Mouse (Mus musculus): Measurements from ENCODE around the gene Tango6. TPM values are rescaled to one million over a fixed set of nuclear protein-coding genes. Genes with fewer than 3 reads are reported as not detected.

The Tango6 gene
- polyA plus RNA-seq, 1 experiment from 2014 or later = 5.8 TPM

Other genes starting within 250 kb of the Tango6 start
- not detected in 2 replicates for gene 6030452D12Rik, start 182.5 kb upstream of the Tango6 start, polyA plus RNA-seq (2014; fragmentation: Nextera tagmentation; extraction: Ambion mirVana)
- 4.1 and 4.6 TPM in 2 replicates for gene Cdh3, start 172.2 kb upstream of the Tango6 start, polyA plus RNA-seq (2014; fragmentation: Nextera tagmentation; extraction: Ambion mirVana)
- 6.3 and 7.9 TPM in 2 replicates for gene Gm10073, start 109.6 kb upstream of the Tango6 start, polyA plus RNA-seq (2014; fragmentation: Nextera tagmentation; extraction: Ambion mirVana)
- gene Cdh1, start 79.7 kb upstream of the Tango6 start, polyA plus RNA-seq (2014; fragmentation: Nextera tagmentation; extraction: Ambion mirVana) = 0.19 and 4.5 TPM in 2 replicates
- gene Has3, start 187.2 kb downstream of the Tango6 start, polyA plus RNA-seq (2014; fragmentation: Nextera tagmentation; extraction: Ambion mirVana) = 1.4 and 2.0 TPM in 2 replicates
- gene Utp4, start 210.6 kb downstream of the Tango6 start, polyA plus RNA-seq (2014; fragmentation: Nextera tagmentation; extraction: Ambion mirVana) = 42.7 and 45.2 TPM in 2 replicates